Mouse (Mus musculus): ENCODE results near the gene Gm7029. TPM values are rescaled to one million over a fixed set of nuclear protein-coding genes. Genes with fewer than 3 reads are reported as not detected.

Gm7029 gene
- total RNA-seq, 2 experiments from 2014 or later = not detected

GRCm38 (mm10) chr17:33911052-33911812, 37.6 kb downstream of the Gm7029 start:
- intact Hi-C loops (cut with DNase I) = no loop called here
- no peak for DNase-seq

- intact Hi-C loops (cut with DNase I) = no loop called here
These were observed 38.3 kb downstream of the Gm7029 start for GRCm38 (mm10) chr17:33911813-33912414.

GRCm38 (mm10) chr17:33913264-33913663, 39.6 kb downstream of the Gm7029 start:
- DNase-seq = no peak
- intact Hi-C loops (cut with DNase I) = no loop called here

More at GRCm38 (mm10) chr17:33911813-33912414, 38.3 kb downstream of the Gm7029 start:
- DNase-seq = no peak

GRCm38 (mm10) chr17:33913905-33914304, 40.3 kb downstream of the Gm7029 start:
- intact Hi-C loops (cut with DNase I) = no loop called here
- no peak for DNase-seq

- intact Hi-C loops (cut with DNase I) = no loop called here
- DNase-seq = no peak
These were observed 41.3 kb downstream of the Gm7029 start for GRCm38 (mm10) chr17:33914969-33915391.

DNA sequence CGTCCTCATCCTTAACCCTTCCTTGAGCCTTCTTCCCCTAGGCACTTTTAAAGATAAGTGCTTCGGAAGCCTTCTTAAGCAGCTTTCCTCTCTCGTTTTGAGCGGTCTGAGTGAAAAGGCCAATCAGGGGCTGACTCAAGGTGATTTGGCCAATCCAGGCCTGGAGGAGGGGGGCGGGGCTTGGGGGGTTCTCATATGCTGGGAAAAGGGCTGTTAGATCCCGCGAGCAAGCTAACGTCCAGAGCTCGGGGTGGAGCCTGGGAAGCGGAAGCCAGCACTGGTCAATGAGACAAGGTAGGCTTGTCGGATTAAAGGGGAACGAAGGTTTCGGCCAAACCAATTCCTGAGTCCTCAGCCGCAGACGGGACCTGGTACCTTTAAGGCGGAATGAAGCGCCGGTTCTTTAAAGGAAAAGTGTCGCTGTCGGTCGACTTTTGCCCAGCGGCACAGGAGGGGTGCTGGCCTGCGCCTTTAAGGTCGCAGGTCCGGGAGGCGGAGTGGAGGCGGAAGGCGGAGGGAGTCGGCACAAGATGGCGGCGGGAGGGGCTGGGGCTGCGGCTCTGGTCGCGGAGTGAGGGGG, 42.1 kb downstream of the Gm7029 start, which contains the start of the genes Tapbp and Zbtb22:
Tapbp (plus strand) TSS at position 229 of the 580 bp plus-strand sequence.
Zbtb22 (plus strand) TSS at position 234 of the 580 bp plus-strand sequence.
- DNase-seq = peak; percentile 96 to 98

DNA sequence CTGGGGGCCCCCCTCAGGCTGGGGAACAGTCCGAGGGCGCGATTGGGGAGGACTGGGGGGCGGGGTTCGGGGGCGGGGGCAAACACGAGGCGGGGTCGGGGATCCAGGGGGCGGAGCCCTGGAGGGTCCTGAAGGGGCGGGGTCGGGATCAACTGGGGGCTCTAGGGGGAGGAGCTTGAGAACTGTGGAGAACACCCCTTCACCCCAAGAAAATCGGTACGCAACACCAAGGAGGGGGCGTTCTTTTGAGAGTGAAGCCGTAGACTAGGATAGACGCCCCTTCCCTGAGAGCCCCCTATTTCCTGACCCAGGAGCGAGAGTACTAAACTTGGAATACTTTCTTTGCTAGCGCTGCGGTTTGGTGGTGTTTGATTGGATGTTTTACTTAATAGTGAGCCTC, 42.7 kb downstream of the Gm7029 start:
- DNase-seq = peak in 1 of 2 experiments; percentile 46
- intact Hi-C loops (cut with DNase I) = no loop called here

More for the DNA sequence above, 42.1 kb downstream of the Gm7029 start, which contains the start of the genes Tapbp and Zbtb22:
- intact Hi-C loops (cut with DNase I) = no loop called here

DNA sequence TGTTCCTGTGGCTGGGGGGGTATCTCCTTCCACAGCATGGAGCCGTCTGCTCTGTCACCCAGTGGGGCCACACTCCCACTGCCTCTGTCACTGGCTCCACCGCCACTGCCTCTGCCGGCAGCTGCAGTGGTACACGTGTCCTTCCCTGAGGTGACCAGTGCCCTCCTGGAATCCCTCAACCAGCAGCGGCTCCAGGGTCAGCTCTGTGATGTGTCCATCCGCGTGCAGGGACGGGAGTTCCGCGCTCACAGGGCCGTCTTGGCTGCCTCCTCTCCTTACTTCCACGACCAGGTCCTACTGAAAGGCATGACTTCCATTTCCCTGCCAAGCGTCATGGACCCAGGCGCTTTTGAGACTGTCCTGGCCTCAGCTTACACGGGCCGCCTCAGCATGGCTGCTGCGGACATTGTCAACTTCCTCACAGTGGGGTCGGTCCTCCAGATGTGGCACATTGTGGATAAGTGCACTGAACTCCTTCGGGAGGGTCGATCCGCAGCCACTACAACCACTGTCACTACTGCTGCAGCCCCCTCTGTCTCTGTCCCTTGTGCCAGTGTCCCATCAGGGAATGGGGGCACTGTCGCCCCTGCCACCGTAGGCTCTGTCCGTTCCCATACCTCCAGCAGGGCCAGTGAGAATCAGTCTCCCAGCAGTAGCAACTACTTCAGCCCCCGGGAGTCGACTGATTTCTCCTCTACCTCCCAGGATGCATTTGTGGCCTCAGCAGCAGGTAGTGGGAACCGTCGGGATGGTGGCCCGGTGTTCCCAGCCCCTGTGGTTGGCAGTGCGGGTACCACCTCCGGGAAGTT, 43.4 kb downstream of the Gm7029 start:
- no peak for DNase-seq
- intact Hi-C loops (cut with DNase I) = no loop called here

DNA sequence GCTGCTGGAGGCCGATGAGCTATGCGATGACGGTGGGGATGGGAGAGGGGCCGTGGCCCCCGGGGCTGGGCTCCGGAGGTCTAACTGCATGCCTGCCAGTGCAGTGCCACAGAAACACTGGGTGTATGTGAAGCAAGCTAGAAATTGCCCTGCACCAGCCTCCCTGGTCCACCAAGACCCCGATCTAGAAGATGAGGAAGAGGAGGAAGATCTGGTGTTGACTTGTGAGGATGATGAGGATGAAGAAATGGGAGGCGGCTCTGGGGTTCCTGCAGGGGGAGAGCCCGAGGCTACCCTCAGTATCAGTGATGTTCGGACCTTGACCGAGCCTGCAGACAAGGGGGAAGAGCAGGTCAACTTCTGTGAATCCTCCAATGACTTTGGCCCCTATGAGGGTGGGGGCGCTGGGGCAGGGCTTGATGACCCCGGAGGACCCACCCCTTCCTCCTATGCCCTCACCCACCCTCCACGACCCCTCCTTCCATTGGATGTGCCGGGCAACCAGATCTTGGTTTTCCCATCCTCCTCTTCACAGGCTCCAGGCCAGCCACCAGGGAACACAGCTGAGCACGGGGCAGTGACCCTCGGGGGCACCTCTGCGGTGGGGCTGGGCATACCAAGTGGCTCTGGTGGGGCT, 44.1 kb downstream of the Gm7029 start:
- DNase-seq = no peak
- intact Hi-C loops (cut with DNase I) = no loop called here

DNA sequence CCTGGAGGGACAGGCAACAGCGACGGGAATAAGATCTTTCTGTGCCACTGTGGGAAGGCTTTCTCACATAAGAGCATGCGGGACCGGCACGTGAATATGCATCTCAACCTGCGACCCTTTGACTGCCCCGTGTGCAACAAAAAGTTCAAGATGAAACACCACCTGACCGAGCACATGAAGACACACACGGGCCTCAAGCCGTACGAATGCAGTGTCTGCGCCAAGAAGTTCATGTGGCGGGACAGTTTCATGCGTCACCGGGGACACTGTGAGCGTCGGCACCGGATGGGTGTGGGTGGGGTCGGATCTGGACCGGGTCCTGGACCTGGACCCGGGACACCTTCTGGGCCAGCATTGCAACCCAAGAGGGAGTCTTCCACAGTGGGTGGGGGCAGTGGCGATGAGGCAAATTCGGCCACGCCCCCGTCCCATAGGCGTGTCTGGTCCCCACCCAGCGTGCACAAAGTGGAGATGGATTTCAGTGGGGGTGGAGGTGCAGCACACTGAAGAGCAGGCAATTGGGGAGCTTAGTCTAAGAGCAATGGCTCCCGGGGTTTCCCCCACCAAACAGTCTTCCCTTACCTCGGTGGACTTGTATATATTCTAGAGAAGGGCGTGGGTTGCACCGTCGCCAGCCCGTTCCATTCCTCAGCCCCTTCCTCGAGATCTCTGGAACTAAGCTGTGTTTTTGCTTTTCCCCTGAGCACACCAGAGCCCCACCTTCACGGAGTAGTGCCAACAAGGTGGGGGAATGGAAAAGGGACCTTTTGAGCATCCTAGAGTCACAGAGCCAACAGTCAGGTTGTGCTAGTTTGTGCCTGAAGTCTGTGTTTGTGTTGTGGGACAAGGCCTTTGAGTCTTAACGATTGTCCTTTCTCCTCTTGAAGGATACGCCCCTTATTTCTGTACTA, 44.9 kb downstream of the Gm7029 start:
- intact Hi-C loops (cut with DNase I) = no loop called here
- DNase-seq = peak in 1 of 2 experiments; percentile 39

DNA sequence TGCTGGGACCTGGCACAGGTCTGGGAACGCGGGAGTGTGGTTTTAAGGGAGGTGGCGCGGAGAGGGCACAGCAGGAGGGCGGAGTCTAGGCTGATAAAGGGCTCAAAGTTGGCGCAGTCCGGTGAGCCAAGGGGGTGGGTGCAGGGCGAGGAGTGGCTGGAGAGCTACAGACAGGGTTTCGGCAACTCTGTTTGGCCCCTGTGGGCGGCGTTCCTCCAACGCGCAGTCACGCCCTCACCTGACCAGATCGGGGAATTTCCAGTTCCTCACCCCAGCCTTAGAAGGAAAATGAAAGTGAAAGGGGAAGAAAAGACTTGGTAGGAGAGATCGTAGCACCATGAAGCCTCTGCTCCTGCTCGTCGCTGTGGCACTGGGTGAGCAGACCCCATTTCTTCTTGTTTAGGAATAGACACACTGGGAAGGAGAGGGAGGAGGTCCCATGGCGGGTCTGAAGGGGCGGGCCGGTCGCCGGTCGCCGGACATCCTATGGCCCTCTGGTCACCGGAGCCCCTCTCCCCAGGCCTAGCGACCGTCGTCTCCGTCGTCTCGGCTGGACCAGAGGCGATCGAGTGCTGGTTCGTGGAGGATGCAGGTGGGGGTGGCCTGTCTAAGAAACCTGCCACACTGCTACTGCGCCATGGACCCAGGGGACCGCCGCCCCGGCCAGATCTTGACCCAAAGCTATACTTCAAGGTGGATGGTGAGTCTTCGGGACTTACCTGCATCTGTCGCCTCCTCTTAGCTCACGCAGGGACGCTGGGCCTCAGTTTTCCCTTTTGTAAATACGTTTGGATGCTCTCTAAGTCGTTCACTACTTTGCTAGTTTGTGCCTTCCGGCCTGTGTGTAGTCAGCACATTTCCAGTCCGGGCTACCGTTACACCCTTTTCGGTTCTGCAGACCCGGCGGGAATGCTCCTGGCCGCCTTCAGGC, 46.0 kb downstream of the Gm7029 start:
- intact Hi-C loops (cut with DNase I) = no loop called here
- DNase-seq = peak; percentile 87 to 90

GRCm38 (mm10) chr17:33920282-33921097, 46.9 kb downstream of the Gm7029 start:
- intact Hi-C loops (cut with DNase I) = no loop called here
- DNase-seq = peak; percentile 90 to 92

GRCm38 (mm10) chr17:33921361-33921760, 47.7 kb downstream of the Gm7029 start:
- intact Hi-C loops (cut with DNase I) = no loop called here
- no peak for DNase-seq
